Mouse (Mus musculus): ENCODE results near the gene Fev. TPM values are rescaled to one million over a fixed set of nuclear protein-coding genes. Genes with fewer than 3 reads are reported as not detected.

Fev gene
- 0.37 and 0.68 TPM in 2 replicates for polyA plus RNA-seq (2015; fragmentation: Nextera tagmentation; extraction: Ambion mirVana)

DNA sequence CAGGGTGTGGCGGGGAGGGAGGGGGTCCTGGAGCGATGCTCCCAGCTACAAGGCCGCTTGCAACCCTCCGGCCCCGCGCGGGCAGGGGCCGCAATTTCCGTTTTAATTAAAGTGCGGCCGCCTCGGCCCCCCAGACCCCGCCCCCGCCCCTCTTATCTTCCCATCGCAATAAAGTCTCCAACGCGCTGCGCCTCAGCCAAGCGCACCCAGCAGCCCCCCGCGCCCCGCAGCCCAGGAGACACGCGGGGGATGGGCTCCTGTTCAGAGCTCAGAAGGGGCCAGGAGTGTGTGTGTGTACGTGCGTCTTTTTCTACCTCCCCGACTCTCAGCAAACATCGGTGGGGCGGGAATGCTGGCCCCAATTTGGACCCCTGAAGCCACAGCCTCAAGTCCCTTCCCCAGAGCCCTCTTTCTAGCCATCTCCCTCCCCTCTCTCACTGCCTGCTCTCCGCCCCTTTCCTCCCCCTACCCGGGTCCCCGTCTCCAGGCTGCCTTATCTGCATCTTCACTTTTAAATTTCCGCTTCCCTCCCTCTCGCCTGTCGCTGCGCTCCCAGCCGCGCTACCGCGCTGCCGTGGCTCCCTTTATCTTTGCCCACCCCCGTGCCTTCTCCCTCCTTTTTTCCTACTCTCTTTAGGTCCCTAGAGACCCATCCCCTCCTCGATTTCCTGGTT lies at the start of gene Fev:
Gene Fev (minus strand): TSS at position 51 of the 674 bp plus-strand sequence.
- Histone ChIP-seq H3K27ac (no peak within 1 kb of the TSS), H3K4me2 (peak within 1 kb of the TSS; percentile 64), H3K36me3 (no peaks in the 10 kb centered on the region), H3K27me3 (peaks cover 95% of the 10 kb centered on the region), H3K4me3 (peak within 1 kb of the TSS; percentile 45), H3K9ac (no peak within 1 kb of the TSS), H3K4me1 (replicated peaks) (peaks cover 35% of the 10 kb centered on the region), H3K9me3 (replicated peaks) (no peaks in the 10 kb centered on the region)
- ATAC-seq (replicated peaks; ENCODE audit: insufficient number of reproducible peaks, insufficient read depth, low FRiP score, low read depth): no peak; the same call in 1 of the 2 replicates
- WGBS: under 1% methylated on average over 43 of the region's 43 CpGs

DNA sequence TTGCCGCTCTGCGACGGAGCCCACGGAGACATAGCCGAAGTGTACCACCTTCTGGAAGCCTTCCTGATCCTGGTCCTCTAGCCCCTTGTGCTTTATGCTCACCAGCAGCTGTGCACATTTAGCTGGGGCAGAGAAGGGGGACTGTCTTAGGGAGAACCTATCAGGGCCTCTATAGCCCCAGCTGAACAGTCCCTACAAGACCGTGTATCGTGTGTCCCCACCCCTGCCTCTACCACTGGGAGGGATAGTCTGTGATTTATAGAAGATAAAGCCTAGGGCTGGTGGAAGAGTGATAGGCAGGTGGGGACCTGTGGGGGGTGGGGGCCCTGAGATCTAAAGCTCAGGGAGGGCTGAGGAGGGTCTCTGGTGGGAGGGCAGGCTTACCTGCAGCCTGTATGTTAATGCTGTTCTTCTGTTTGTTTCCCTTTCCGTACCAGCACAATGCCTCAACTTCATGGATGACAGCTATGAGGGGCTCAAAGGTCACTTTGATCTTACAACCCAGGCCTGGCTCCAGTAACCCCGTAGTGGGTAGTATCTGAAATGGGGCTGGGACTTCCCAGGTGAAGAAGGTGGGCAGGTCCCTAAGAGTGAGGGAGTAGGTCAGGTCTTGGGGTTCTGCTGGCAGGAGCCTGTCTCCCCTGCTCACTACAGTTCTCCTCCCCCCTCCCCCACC lies 42.5 kb upstream of the Fev start:
- WGBS: 76% methylated on average over 9 of the region's 9 CpGs
- no peak for ATAC-seq (replicated peaks; ENCODE audit: insufficient number of reproducible peaks, insufficient read depth, low FRiP score, low read depth)
- H3K9ac ChIP-seq: no peak overlapping the region
- H3K27ac ChIP-seq: no peak overlapping the region
- no peaks in the 10 kb centered on the region for H3K4me1 ChIP-seq (replicated peaks)
- H3K4me3 ChIP-seq: no peak overlapping the region
- no peaks in the 10 kb centered on the region for H3K36me3 ChIP-seq
- no peaks in the 10 kb centered on the region for H3K9me3 ChIP-seq (replicated peaks)
- peaks cover 72% of the 10 kb centered on the region for H3K27me3 ChIP-seq
- no peak overlapping the region for H3K4me2 ChIP-seq

DNA sequence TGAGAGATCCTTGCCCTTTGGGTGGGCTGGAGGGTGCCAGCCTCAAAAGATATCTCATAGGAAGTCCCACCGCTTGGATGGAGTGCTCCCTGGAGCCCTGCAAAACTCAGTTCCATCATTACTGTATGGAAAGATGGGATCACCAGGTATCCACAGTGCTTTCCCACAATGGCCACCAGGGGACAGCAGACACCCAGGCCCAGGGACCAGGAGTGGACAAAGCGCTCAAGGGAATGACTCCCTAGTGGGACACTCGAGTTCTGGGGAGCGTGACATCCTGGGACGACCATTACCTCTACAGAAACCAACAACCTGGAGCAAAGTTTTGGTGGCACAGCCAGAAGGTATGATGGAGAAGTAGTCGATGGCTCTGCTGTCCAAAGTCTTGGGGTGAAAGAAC lies 41.5 kb upstream of the Fev start:
- peaks cover 65% of the 10 kb centered on the region for H3K27me3 ChIP-seq
- 30% methylated on average over 6 of the region's 6 CpGs for WGBS
- H3K4me1 ChIP-seq (replicated peaks): no peaks in the 10 kb centered on the region
- no peak for ATAC-seq (replicated peaks; ENCODE audit: insufficient number of reproducible peaks, insufficient read depth, low FRiP score, low read depth)
- H3K4me2 ChIP-seq: no peak overlapping the region
- H3K9me3 ChIP-seq (replicated peaks): no peaks in the 10 kb centered on the region
- no peaks in the 10 kb centered on the region for H3K36me3 ChIP-seq
- H3K4me3 ChIP-seq: no peak overlapping the region
- H3K9ac ChIP-seq: no peak overlapping the region
- no peak overlapping the region for H3K27ac ChIP-seq

GRCm38 (mm10) chr1:74924464-74924863 lies 39.2 kb upstream of the Fev start:
- no peak for ATAC-seq (replicated peaks; ENCODE audit: insufficient number of reproducible peaks, insufficient read depth, low FRiP score, low read depth)
- no peak overlapping the region for H3K27ac ChIP-seq
- no peak overlapping the region for H3K4me2 ChIP-seq
- no peak overlapping the region for H3K9ac ChIP-seq
- H3K4me3 ChIP-seq: no peak overlapping the region
- H3K27me3 ChIP-seq: peaks cover 70% of the 10 kb centered on the region
- no peaks in the 10 kb centered on the region for H3K36me3 ChIP-seq
- H3K4me1 ChIP-seq (replicated peaks): no peaks in the 10 kb centered on the region
- no peaks in the 10 kb centered on the region for H3K9me3 ChIP-seq (replicated peaks)
- 60% methylated on average over 4 of the region's 4 CpGs for WGBS

- Histone ChIP-seq H3K36me3 (no peaks in the 10 kb centered on the region), H3K9ac (no peak overlapping the region), H3K9me3 (replicated peaks) (no peaks in the 10 kb centered on the region), H3K4me2 (no peak overlapping the region), H3K27ac (no peak overlapping the region), H3K27me3 (peaks cover 28% of the 10 kb centered on the region), H3K4me3 (no peak overlapping the region), H3K4me1 (replicated peaks) (no peaks in the 10 kb centered on the region)
- 29% methylated on average over 13 of the region's 13 CpGs for WGBS
- ATAC-seq (replicated peaks; ENCODE audit: insufficient number of reproducible peaks, insufficient read depth, low FRiP score, low read depth): no peak
Measured at GRCm38 (mm10) chr1:74915706-74916105, 30.5 kb upstream of the Fev start.

GRCm38 (mm10) chr1:74902191-74902590 lies 17.0 kb upstream of the Fev start:
- H3K4me2 ChIP-seq: no peak overlapping the region
- no peaks in the 10 kb centered on the region for H3K9me3 ChIP-seq (replicated peaks)
- no peak overlapping the region for H3K9ac ChIP-seq
- H3K27me3 ChIP-seq: peaks cover 98% of the 10 kb centered on the region
- no peak overlapping the region for H3K27ac ChIP-seq
- no peak overlapping the region for H3K4me3 ChIP-seq
- no peak for ATAC-seq (replicated peaks; ENCODE audit: insufficient number of reproducible peaks, insufficient read depth, low FRiP score, low read depth)
- H3K4me1 ChIP-seq (replicated peaks): peaks cover 19% of the 10 kb centered on the region
- WGBS: 18% methylated on average over 6 of the region's 6 CpGs
- no peaks in the 10 kb centered on the region for H3K36me3 ChIP-seq

GRCm38 (mm10) chr1:74901686-74902085 lies 16.5 kb upstream of the Fev start:
- Histone ChIP-seq H3K9me3 (replicated peaks) (no peaks in the 10 kb centered on the region), H3K9ac (no peak overlapping the region), H3K27me3 (peaks cover 98% of the 10 kb centered on the region), H3K36me3 (no peaks in the 10 kb centered on the region), H3K27ac (no peak overlapping the region), H3K4me1 (replicated peaks) (peaks cover 19% of the 10 kb centered on the region), H3K4me3 (no peak overlapping the region), H3K4me2 (no peak overlapping the region)
- no peak for ATAC-seq (replicated peaks; ENCODE audit: insufficient number of reproducible peaks, insufficient read depth, low FRiP score, low read depth)
- WGBS: 5% methylated on average over 3 of the region's 3 CpGs

GRCm38 (mm10) chr1:74900341-74901285 lies 15.4 kb upstream of the Fev start:
- Histone ChIP-seq H3K4me1 (replicated peaks) (peaks cover 19% of the 10 kb centered on the region), H3K36me3 (no peaks in the 10 kb centered on the region), H3K27me3 (peaks cover 99% of the 10 kb centered on the region), H3K27ac (no peak overlapping the region), H3K4me2 (peak overlapping the region; percentile 59), H3K4me3 (peak overlapping the region; percentile 38), H3K9me3 (replicated peaks) (no peaks in the 10 kb centered on the region), H3K9ac (no peak overlapping the region)
- WGBS: 1% methylated on average over 66 of the region's 66 CpGs
- ATAC-seq (replicated peaks; ENCODE audit: insufficient number of reproducible peaks, insufficient read depth, low FRiP score, low read depth): 0 out of 2 replicates have a peak, but pooled peaks have one; percentile 20

DNA sequence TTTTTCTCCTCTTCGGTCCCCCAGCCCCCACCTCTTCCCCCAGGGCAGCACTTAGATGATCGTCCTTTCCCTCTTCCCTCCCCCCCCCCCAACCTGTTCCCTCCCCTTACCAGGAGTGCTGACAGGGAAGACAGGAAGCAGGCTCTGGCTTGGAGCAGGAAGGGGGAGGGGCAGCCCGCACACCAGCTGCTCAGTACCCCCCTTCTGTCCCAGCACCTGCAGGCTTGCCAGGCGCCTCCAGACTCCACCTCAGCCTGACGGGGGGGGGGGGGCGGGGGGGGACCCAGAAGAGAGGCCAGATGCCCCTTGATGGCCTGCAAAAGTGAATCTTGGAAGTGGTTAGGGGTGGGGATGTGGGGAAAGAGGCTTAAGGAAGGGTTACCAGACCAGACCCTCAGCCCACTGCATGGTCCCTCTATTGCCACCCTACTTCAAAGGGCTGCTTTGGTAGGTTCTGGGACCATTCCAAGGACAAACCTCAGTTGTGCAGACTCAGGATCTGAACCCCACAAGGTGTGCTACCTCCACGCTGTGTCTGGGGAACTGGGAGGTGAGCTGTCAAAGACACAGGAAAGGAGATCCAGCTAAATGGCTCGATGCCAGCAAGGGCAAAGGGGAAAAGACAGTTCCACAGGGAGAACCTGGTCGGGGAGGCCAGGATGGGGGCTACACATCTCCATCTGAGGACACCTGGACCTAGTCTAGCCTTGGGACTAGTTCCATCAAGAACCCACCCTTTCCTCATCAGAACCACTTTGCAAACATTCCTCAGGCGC lies 13.6 kb upstream of the Fev start:
- ATAC-seq (replicated peaks; ENCODE audit: insufficient number of reproducible peaks, insufficient read depth, low FRiP score, low read depth): no peak
- no peak overlapping the region for H3K27ac ChIP-seq
- WGBS: 10% methylated on average over 8 of the region's 10 CpGs
- H3K27me3 ChIP-seq: peaks cover 99% of the 10 kb centered on the region
- no peak overlapping the region for H3K4me2 ChIP-seq
- H3K36me3 ChIP-seq: no peaks in the 10 kb centered on the region
- H3K4me1 ChIP-seq (replicated peaks): peaks cover 19% of the 10 kb centered on the region
- H3K4me3 ChIP-seq: no peak overlapping the region
- H3K9ac ChIP-seq: no peak overlapping the region
- H3K9me3 ChIP-seq (replicated peaks): no peaks in the 10 kb centered on the region

DNA sequence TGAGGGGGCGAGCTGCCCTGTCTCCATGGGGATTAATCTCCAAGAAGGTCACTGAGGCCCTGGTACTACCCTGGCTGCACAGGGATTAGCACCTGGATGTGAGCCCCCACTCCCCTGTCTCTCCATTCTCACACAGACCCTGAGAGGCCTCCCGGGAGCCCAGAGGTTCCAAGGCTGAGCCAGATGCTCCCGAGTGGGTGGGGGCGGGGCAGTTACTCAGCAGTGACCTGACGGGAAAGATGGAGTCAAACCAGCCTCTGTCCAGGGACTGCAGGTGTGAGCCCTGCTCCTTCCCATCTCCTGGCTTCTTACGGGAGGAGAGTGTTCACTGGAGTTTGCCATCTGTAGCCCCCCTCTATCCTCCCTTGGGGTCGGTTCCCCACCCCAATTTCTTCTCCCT lies 12.8 kb upstream of the Fev start:
- Histone ChIP-seq H3K4me2 (no peak overlapping the region), H3K4me1 (replicated peaks) (peaks cover 24% of the 10 kb centered on the region), H3K36me3 (no peaks in the 10 kb centered on the region), H3K9ac (no peak overlapping the region), H3K27ac (no peak overlapping the region), H3K9me3 (replicated peaks) (no peaks in the 10 kb centered on the region), H3K27me3 (peaks cover 99% of the 10 kb centered on the region), H3K4me3 (no peak overlapping the region)
- ATAC-seq (replicated peaks; ENCODE audit: insufficient number of reproducible peaks, insufficient read depth, low FRiP score, low read depth): no peak
- 4% methylated on average over 7 of the region's 7 CpGs for WGBS
